Mouse (Mus musculus): ENCODE measurements around the gene 6030408B16Rik.

Gene 6030408B16Rik

DNA sequence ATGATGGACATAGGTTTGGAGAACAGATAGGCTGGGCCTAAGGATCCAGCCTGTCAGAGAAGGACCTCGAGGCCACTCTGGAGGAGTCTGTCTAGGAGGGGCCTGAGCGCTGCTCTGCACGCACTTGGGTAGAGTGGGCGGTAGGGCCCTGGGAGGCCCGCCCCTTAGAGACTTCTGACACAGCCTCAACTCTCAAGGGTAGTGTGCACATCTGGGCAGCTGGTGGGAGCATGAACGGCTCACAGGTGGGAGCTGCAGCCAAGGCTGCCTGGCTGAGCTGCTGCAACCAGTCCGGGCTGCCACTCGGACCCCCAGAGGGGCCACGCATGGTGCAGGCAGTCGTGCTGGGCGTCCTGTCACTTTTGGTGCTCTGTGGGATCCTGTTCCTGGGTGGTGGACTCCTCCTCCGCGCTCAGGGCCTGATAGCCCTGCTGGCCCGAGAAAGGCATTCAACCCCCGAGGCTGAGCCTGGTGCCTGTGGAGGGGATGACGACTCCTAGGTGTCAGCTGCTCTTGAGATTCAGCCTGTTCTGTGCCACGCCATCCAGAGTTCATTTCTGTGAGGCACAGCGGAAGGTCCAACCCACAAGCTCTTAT lies at the start of gene 6030408B16Rik:
Gene 6030408B16Rik (plus strand): TSS at position 188 of the 597 bp plus-strand sequence.
- no peak for DNase-seq

DNA sequence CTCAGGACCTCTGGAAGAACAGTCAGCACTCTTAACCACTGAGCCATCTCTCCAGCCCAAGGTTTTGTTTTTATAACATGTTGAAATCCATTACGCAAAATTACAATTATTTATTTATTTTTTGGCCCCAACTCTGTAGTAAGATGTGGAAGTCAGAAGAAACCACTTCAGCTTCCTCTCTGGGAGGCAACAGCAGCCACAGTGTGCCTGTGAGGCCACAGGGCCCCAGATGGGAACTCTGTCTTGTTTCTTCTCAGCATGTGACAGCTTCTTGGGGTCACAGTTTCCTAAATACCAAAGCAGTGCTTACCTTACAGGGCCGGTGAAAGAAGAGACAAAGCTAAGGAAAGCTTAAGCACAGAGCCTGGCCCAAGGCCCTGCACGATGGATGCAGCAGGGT lies 49.0 kb upstream of the 6030408B16Rik start:
- DNase-seq, result no peak

GRCm38 (mm10) chr15:101246231-101247154 lies 46.5 kb upstream of the 6030408B16Rik start:
- peak; percentile 97 for DNase-seq

- no peak for DNase-seq
These were observed 45.9 kb upstream of the 6030408B16Rik start for GRCm38 (mm10) chr15:101247155-101247498.

DNA sequence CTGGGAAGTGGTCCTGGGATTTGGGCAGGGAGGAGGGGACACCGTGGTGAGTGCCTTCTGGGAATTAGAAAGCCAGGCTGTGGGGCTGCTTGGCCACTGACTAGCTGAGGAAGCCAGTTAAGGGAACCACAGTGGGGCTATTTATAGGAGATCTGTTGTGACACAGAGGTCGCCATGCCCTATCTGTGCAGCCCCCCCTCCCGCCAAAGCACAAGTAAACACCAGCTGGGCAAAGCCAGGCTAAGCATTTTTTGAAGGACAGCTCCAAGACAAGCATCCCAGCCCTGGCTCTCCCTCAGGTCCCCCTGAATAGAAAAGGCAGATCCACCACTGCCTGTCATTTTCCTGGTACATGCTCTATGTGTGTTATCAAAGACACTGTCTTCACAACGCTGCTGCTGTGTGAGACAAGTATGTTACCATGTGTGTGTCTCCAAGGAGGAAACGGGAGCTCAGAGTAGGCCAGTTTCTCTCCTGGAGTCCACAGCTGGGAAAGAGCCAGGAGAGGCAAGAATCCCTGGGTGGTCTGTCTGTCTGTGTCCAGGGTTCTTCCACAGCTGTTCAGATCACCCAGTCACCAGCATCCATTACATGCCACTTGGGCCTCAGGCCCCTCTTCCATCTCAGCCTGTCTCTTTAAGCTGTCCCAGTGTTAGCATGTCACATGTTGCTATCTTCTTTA lies 44.8 kb upstream of the 6030408B16Rik start:
- no peak for DNase-seq

- DNase-seq, result no peak
These were observed 42.7 kb upstream of the 6030408B16Rik start for GRCm38 (mm10) chr15:101250220-101250800.

- no peak for DNase-seq
These were observed 41.1 kb upstream of the 6030408B16Rik start for GRCm38 (mm10) chr15:101251930-101252329.

- DNase-seq, result no peak
These were observed 40.4 kb upstream of the 6030408B16Rik start for GRCm38 (mm10) chr15:101252614-101253013.

- no peak for DNase-seq
These were observed 39.5 kb upstream of the 6030408B16Rik start for GRCm38 (mm10) chr15:101253563-101253885.

DNA sequence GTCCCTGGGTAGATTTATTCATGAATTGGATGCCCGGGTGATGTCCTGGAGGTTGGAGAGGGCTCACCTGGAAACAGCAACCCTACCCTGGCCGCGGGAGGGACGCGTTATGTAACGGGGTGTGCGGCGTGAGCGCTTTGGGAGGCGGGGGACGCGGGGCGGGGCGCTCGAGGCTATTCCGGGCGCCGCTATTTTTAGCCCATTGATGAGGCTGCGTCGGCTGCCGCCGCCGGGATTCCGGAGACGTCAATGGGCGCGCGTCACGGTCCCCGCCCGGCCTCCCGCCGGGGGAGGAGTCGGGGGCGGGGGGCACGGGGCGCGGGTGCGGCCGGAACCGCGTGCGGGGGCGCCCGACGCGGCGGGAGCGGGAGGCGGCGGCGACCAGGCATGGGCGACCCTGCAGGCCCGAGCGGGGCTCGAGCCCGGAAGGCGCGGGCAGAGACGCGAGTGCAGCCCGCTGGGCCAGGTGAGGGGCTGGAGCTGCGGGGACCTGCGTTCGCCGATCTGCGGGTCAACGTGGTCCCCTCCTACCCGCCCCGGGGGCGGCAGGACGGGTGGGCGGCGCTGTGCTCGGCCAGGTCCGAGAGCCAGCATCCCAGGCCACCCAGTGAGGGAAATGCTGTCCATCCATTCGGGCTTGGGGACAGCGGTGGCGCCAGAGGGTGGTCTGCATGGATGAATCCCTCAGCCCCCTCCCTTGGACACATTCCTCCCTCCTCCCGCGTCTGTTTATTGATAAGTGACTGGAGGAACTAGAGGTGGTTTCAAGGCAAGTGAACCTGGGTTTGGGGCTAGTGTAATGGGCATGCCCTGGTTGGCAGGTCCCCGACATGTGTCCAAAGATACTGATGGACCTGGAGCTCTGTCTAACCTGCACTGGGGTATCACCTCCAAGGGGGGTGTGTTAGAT lies 38.9 kb upstream of the 6030408B16Rik start, which contains the start of gene Nr4a1:
Gene Nr4a1 (plus strand): TSS at position 384 of the 910 bp plus-strand sequence.
- DNase-seq, result peak; percentile 87

DNA sequence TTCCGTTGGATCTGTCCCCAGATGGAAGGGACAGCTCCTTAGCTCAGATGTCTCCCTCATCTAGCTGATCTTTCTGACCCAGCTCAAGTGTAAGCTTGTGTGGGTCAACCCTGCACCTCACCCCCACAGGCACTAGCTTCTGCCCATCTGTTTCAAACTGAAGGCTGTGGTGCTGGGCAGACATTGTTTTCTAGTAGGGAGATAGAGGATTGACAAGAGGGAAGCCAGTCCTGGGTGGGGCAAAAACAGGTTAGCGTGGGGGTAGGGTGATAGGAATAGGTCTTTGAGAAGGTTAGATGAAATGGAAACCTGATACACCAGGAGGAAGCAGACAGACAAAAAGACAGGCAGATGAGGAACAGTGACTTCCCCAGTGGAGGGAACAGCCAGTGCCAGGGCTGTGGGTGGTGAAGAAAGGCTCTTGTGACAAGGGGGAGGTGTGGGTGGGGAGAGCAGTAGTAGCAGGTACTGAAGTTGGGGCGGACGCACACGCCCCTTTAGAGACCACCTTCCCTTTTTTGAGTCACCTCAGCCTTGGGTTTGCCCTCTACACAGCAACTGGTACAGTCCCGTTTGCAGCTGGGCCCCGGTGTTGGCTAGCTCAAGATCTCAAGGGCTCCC lies 37.1 kb upstream of the 6030408B16Rik start:
- no peak for DNase-seq

- no peak for DNase-seq
These were observed 36.4 kb upstream of the 6030408B16Rik start for GRCm38 (mm10) chr15:101256463-101257206.

GRCm38 (mm10) chr15:101258420-101258819 lies 34.6 kb upstream of the 6030408B16Rik start:
- DNase-seq, result no peak

GRCm38 (mm10) chr15:101259922-101260321 lies 33.1 kb upstream of the 6030408B16Rik start:
- DNase-seq, result no peak

DNA sequence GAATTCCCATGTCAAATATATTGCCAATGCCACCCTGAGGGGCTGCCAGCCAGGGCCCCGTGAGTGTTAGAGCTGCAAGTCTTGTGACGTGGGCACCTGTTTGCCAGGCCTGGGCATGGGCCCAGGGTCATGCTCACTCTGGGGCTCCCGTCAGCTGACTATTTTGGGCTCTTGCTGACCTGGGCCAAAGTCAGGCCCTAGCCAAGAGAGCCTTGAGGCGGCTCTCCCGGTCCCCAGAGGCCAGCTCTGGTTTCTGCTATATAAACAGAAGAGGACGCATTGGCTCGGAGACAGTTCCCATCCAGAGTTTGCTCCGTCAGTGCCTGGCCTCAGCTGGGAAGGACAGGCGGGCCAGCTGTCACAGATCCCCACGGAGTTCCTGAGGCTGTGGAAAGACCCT lies 32.6 kb upstream of the 6030408B16Rik start:
- DNase-seq, result no peak

DNA sequence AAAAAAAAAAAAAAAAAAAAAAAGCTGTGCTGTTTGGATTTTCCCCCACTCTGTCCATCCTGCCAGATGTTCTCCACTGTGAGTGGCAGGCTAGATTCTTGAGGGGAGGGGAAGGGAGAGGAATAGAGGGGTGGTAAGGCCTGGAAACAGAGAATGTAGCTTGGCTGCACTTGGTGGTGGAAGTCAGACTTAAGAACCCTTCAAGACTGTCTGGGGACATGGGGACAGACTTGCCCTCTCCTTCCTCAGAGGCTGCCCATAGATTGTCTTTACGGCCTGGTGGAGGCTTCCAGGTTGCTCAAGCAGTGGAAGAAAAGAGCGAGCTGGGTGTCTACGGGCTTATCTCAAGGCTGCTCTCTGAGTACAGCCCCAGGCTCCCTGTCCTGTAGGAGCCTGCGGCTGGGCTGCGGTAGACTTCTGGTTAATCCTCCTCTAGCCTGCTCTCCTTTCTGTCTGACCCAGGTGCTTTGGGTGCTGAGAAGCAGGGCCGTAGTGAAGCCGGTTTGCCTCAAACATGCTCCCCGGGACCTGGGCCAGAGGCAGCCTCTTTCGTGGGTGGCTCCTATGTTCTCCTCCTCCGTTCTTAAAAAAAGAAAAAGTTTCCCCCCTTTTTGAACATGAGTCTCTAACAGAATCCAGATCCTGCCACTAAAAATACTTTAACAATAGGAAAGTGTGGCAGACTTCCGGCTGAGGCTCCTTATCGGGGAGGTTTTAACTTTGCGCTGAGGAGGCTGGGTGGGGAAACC lies 32.0 kb upstream of the 6030408B16Rik start:
- no peak for DNase-seq

DNA sequence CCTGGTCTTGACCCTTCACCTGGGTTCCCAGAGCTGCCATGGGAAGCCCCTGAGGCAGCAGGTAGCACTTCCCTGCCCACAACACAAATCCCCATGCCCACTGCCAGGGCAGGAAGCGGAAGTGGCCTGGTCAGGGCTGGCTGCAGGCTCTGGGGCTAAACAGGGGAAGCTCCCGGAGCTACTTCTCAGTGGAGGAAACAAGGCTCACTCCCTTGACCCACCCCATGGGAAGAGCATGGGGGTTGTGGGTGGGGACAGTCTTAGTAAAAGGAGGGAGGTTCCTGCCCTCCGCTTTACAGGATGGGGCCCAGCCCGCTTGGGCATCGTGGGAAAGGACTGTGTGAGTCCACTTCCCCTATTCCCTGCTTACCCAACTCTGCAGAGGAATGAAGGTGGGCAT lies 30.5 kb upstream of the 6030408B16Rik start:
- no peak for DNase-seq

DNA sequence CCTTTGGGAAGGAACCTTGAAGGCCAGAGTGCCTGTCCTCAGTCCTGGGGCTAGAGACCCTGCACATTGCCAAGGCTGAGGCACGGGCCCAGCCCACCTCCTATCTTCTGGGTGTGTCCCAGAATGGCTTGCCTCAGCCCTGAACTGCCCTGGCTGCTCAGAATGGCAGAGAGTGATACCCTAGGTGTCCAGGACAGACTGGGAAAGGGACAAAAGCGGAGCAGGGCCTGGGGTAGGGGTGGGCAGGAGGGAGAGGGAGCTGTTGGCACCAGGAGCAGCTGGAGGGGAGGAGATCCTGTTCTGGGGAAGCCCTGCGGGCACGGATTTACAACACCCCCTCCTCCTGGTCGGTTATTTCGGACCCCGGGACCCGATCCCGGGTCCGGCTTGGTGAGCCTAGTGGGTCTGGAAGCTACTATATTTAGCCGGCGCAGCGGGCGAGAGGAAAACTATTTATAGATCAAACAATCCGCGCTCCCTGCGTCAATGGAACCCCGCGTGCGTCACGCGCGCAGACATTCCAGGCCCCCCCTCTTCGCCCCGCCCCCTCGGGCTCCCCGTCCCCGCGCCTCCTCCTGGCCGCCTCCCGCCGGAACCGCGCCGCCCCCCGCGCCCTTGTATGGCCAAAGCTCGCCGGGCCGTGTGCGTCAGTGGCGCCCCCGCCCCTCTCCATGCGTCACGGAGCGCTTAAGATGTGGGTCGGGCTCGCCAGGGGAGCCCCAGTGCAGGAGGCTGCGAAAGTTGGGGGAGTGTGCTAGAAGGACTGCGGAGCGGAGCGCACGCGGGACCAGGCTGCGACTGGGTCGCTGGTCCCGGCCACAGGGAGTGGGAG lies 26.7 kb upstream of the 6030408B16Rik start:
- DNase-seq, result peak; percentile 85

All from cerebellum, adult 9-11 months (tissue).